Mouse (Mus musculus) brain, embryonic 14.5 days (tissue): ENCODE data around the gene Tgfbrap1.

Experiments
- CTCF ChIP-seq: fragments of 200-500 bp; IDR thresholded peaks from 2 replicates; pipeline ENCODE4 v1.5.1; 2012; ENCODE audit warnings: inconsistent platforms, mild to moderate bottlenecking, moderate library complexity, borderline replicate concordance; ENCODE audit not compliant: insufficient read depth, insufficient read length; ENCODE audit errors: extremely low read depth
- POLR2A ChIP-seq: fragments of 200-500 bp; IDR thresholded peaks from 2 replicates; pipeline ENCODE4 v1.6.1; 2012; ENCODE audit warnings: mild to moderate bottlenecking, inconsistent platforms, borderline replicate concordance; ENCODE audit not compliant: poor library complexity, insufficient read depth, insufficient read length, severe bottlenecking; ENCODE audit errors: extremely low read depth

- TF ChIP-seq POLR2A: no peak
- peak; percentile 95 for TF ChIP-seq CTCF
Observed at GRCm38 (mm10) chr1:43139587-43140266, 41.3 kb upstream of the Tgfbrap1 start.
